In genomic region chr4:35806881-35807464, GRCm38 (mm10) we compare ENCODE assay signal across 29 mouse cellular contexts.
DNase-seq lines count a peak whose midpoint lies in the region; ATAC-seq lines count a peak whose summit lies in the region.
"Had no signal": no experiment of that assay in that cellular context is flagged by ENCODE, and none has a peak within 500 bp of the region (broad histone marks: within the 10 kb centered on the region; RNA-seq: fewer than 3 reads in every experiment).

No protein-coding gene starts in this region.

- no peak overlapping the region for H3K9ac ChIP-seq in forebrain, embryonic 12.5 days
- no peak overlapping the region for H3K9ac ChIP-seq in forebrain, embryonic 15.5 days (replicated peaks)
- no peak overlapping the region for H3K9ac ChIP-seq in midbrain, embryonic 14.5 days (replicated peaks; ENCODE audit: low read length)
- H3K9ac ChIP-seq: embryonic facial prominence, embryonic 12.5 days; hindbrain, embryonic 15.5 days; kidney, embryonic 15.5 days; limb, embryonic 12.5 days; liver, embryonic 15.5 days; lung, embryonic 14.5 days; neural tube, embryonic 13.5 days had no signal

- no peak overlapping the region for H3K4me3 ChIP-seq in forebrain, embryonic 12.5 days (replicated peaks)
- H3K4me3 ChIP-seq in forebrain, embryonic 15.5 days = no peak overlapping the region
- H3K4me3 ChIP-seq in midbrain, embryonic 14.5 days (replicated peaks; ENCODE audit: low read depth, low read length) = no peak overlapping the region
- H3K4me3 ChIP-seq: embryonic facial prominence, embryonic 12.5 days; hindbrain, embryonic 10.5 days; hindbrain, embryonic 15.5 days; kidney, embryonic 15.5 days; limb, embryonic 12.5 days; liver, embryonic 15.5 days; neural tube, embryonic 13.5 days had no signal

- H3K9me3 ChIP-seq in forebrain, embryonic 12.5 days = no peaks in the 10 kb centered on the region
- H3K9me3 ChIP-seq in forebrain, embryonic 15.5 days = no peaks in the 10 kb centered on the region
- H3K9me3 ChIP-seq in midbrain, embryonic 14.5 days (ENCODE audit: control insufficient read depth, low read length) = no peaks in the 10 kb centered on the region
- H3K9me3 ChIP-seq: embryonic facial prominence, embryonic 12.5 days; hindbrain, embryonic 10.5 days; hindbrain, embryonic 15.5 days; kidney, embryonic 15.5 days; limb, embryonic 12.5 days; liver, embryonic 15.5 days; neural tube, embryonic 13.5 days had no signal

- H3K4me1 ChIP-seq in forebrain, embryonic 12.5 days = peaks cover 12% of the 10 kb centered on the region; the same call in 1 of the 2 replicates
- H3K4me1 ChIP-seq in forebrain, embryonic 15.5 days = no peaks in the 10 kb centered on the region
- H3K4me1 ChIP-seq in midbrain, embryonic 14.5 days (ENCODE audit: control insufficient read depth, insufficient read depth, low read length) = no peaks in the 10 kb centered on the region
- H3K4me1 ChIP-seq: embryonic facial prominence, embryonic 12.5 days; hindbrain, embryonic 10.5 days; hindbrain, embryonic 15.5 days; kidney, embryonic 15.5 days; liver, embryonic 15.5 days had no signal

- H3K27ac ChIP-seq in forebrain, embryonic 12.5 days = 0 out of 2 replicates have a peak overlapping the region, but pooled peaks have one; percentile 3
- H3K27ac ChIP-seq in forebrain, embryonic 15.5 days (replicated peaks) = no peak overlapping the region
- H3K27ac ChIP-seq in midbrain, embryonic 14.5 days (replicated peaks; ENCODE audit: low read depth, low read length) = no peak overlapping the region
- H3K27ac ChIP-seq: embryonic facial prominence, embryonic 12.5 days; hindbrain, embryonic 10.5 days; hindbrain, embryonic 15.5 days; kidney, embryonic 15.5 days; limb, embryonic 12.5 days; liver, embryonic 15.5 days; stomach, postnatal 0 days had no signal

- peak; percentile 36; the same call in 1 of the 2 replicates for ATAC-seq in forebrain, embryonic 12.5 days (ENCODE audit: low FRiP score)
- no peak for ATAC-seq in forebrain, embryonic 15.5 days (replicated peaks)
- peak; percentile 53; the same call in 1 of the 2 replicates for ATAC-seq in midbrain, embryonic 14.5 days (ENCODE audit: low FRiP score, low TSS enrichment)

- 0 out of 2 replicates have a peak, but pooled peaks cover 3% of the 10 kb centered on the region for H3K27me3 ChIP-seq in forebrain, embryonic 12.5 days
- no peaks in the 10 kb centered on the region for H3K27me3 ChIP-seq in forebrain, embryonic 15.5 days
- no peaks in the 10 kb centered on the region for H3K27me3 ChIP-seq in midbrain, embryonic 14.5 days (ENCODE audit: control insufficient read depth, insufficient read depth, low read length)
- H3K27me3 ChIP-seq: CH12.LX; embryonic facial prominence, embryonic 12.5 days; hindbrain, embryonic 15.5 days; kidney, embryonic 15.5 days; limb, embryonic 12.5 days; liver, embryonic 15.5 days; neural tube, embryonic 13.5 days had no signal

- no peaks in the 10 kb centered on the region for H3K36me3 ChIP-seq in forebrain, embryonic 12.5 days (replicated peaks)
- no peaks in the 10 kb centered on the region for H3K36me3 ChIP-seq in forebrain, embryonic 15.5 days
- no peaks in the 10 kb centered on the region for H3K36me3 ChIP-seq in midbrain, embryonic 14.5 days (ENCODE audit: control insufficient read depth, insufficient read depth, low read length)
- H3K36me3 ChIP-seq: embryonic facial prominence, embryonic 12.5 days; hindbrain, embryonic 10.5 days; hindbrain, embryonic 15.5 days; kidney, embryonic 15.5 days; limb, embryonic 12.5 days; liver, embryonic 15.5 days; neural tube, embryonic 13.5 days had no signal

- WGBS in forebrain, embryonic 12.5 days = 22% methylated on average over 2 of the region's 2 CpGs
- WGBS in forebrain, embryonic 15.5 days = 34% methylated on average over 2 of the region's 2 CpGs
- WGBS in midbrain, embryonic 14.5 days = 31% methylated on average over 2 of the region's 2 CpGs

- peak; percentile 1 for DNase-seq in embryo, embryonic 10.5 days (ENCODE audit: low spot score)
- no peak for DNase-seq in embryo, embryonic 9.5 days (ENCODE audit: extremely low spot score)
- DNase-seq in midbrain, embryonic 14.5 days = peak; percentile 26
- no peak for DNase-seq in thymus, postnatal 4 days
- no peak for DNase-seq in ovary, postnatal 10 days (ENCODE audit: low spot score)
- DNase-seq in gastrocnemius, adult 18-20 months (ENCODE audit: low spot score) = no peak
- DNase-seq: adrenal gland, postnatal 10 days; cerebellum, adult 11 months; cerebellum, adult 9-10 months; gastrocnemius, postnatal 14 days; heart, postnatal 14 days; kidney, adult 18-20 months; kidney, postnatal 25 days; lung, embryonic 14.5 days; lung, postnatal 14 days; right cerebral cortex, adult 18-20 months; thymus, adult 18-20 months; thymus, postnatal 25 days had no signal

- no peak overlapping the region for H3K4me2 ChIP-seq in forebrain, embryonic 12.5 days
- no peak overlapping the region for H3K4me2 ChIP-seq in forebrain, embryonic 15.5 days (replicated peaks)
- no peak overlapping the region for H3K4me2 ChIP-seq in midbrain, embryonic 14.5 days (ENCODE audit: low read length)
- H3K4me2 ChIP-seq: embryonic facial prominence, embryonic 12.5 days; hindbrain, embryonic 15.5 days; kidney, embryonic 15.5 days; limb, embryonic 12.5 days; liver, embryonic 15.5 days; lung, embryonic 14.5 days; neural tube, embryonic 13.5 days had no signal

Comparison
In these comparisons a context has a peak if more than half of its experiments do, and no peak if none do; other contexts are left out.
1. DNase-seq: peak in embryo, embryonic 10.5 days (single experiment) and midbrain, embryonic 14.5 days (single experiment); none in embryo, embryonic 9.5 days (single experiment), thymus, postnatal 4 days (single experiment), ovary, postnatal 10 days (single experiment) and gastrocnemius, adult 18-20 months (single experiment).